Mouse (Mus musculus) spleen, adult 18-20 months (tissue): ENCODE measurements at regions not wholly inside any gene's neighbourhood (a gene's known extent, or its start where the extent isn't known, plus 50 kb on each side); places are given as distances from the start of the nearest gene placed in this dataset.

Experiments used
- DNase-seq, 2 experiments: peaks; one replicate each; pipeline ENCODE4 v3.0.0; 2022; ENCODE audit warnings: mixed read lengths in 2 of 2

DNA sequence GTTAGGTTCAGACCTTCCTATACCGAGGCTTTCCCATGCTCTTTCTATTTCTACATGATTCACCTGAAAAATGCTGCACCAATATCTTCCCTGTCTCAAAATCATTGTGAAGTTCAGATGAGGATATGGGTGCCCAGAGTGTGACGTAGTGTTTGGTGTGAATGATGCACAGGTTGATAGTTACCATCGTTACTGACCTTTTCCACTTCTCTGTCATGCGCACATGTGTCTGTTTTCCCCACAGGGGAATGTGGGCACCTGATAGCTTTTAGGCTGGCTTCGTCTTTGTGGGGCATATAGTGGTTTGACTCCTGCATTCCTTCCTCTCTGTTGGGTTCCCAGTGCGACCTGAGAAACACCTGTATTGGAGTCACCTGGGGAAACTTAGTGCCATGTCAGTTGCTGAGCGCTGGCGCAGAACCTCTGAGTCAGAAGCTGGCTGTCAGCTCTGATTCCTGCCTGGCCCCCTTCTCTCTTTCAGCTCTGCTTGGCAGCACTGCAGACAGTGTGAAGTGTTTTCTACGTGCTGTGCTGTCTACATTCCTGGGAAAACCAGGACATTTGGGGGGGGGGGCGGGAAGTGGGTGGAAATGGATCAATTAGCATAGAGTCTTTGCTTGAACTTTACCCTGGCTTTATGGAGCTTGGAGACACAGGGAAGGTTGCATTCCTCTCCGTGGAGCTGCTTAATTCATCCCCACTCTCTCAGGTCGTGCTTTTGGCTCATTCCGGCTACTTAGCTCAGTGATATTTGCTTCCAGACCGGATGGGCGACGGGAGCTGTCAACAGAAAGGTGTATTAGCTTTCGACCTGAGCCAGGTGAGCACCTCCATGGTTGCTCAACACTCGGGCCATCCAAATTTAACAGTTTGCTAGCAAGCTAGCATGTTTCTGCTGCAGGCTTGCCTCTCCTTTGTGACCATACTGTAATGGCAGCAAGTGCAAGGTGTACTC, 1281.4 kb upstream of the A1bg start:
- no peak for DNase-seq

DNA sequence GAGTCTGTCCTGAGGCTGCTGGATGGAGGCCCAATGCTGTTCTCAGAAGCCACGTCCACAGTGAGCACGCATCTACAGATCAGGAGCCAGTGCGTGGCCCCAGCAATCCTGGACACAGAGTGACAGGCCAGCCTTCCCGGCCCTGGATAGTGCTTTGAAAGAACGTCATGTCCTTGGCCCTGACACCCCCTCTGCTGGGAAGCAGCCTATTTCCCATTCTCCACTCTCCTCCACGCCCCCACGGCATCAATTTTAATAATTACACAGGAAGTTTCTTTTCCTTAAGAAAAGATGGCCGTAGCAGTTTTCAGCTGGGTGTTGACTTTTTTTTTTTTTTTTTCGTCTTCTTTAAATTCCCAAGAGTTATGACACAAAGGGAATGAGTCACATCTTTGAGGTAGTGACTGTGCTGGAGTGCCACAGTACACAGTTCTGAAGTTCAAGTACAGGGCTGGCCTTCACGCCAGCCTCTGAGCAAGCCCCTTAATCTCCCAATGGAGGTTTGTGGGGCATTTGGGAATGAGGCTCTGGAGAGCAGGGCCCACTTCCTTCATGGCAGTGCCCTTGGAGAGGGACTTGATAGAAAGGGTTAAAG, 1280.1 kb upstream of the A1bg start:
- DNase-seq, result no peak

DNA sequence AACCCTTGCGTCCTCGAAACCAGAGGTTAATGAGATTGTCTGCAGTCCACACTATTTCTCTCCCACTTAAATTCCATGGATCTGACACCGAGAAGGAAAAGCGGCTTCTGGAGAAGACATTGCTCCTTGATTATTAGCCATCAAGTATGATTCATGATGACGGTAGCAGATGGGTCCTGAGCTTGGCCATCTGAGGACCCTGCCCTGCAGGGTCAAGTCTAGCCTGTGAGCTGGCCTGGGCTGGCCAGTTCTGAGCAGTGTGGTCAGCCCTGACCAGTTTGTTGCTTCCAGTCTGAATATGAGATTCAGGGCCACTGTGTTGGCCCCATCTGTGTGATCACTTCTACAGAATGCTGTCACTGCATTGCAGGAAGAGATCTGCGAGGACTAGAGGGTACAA, 1275.9 kb upstream of the A1bg start:
- no peak for DNase-seq

DNA sequence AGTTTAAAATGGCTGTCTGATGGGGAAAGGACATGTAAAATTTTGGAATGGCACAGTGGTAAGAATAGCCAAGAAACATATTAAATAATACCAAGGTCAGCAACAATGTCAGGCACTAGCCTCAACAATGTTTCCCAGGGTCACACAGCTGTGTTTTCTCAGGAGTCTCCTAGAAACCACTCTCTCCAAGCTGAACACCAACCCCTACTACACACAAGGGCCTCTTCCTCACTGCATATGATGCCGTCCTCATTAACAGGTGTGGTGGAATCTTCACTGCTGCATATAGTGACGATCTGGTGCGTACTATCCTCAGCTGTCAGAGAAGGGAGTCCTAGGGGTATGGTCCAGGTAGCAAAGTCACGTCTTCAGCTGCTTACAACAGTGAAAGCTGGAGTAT, 1275.4 kb upstream of the A1bg start:
- DNase-seq, result no peak

DNA sequence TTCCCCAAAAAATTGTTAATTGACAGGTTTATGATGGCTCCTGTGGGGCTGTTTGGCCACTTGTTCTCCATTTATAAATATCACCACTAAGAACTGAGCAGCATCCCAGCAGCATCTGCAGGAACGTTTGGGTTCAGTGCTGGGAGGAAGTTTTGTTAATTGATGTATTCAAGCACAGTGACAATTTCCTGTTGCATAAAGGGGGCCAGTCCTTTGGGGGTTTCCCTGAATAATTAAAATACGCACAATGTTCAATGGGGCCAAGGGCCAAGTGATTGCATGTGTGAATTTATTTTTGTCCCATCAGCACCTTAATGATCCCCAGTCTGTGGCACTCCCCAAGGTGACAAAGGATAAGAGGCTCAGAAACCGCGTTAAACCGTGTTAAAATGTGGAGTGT, 1272.6 kb upstream of the A1bg start:
- DNase-seq, result no peak

DNA sequence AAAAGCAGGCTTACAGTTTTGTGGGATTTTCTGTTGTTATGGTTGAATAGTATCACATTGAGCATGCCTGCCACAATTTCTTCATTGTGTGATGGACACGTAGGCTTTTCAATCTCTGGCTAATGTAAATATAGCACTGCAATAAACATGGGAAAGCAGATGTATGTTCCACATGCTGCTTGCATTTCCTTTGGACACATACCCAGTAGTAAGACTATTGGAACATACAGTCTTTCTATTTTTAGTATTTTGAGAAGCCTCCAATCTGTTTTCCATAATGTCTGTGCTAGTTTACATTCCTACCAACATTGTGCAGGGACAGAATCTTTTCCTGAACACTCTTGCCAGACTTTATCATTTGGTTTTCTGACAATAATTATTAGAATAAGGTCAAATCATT, 1269.9 kb upstream of the A1bg start:
- no peak for DNase-seq

DNA sequence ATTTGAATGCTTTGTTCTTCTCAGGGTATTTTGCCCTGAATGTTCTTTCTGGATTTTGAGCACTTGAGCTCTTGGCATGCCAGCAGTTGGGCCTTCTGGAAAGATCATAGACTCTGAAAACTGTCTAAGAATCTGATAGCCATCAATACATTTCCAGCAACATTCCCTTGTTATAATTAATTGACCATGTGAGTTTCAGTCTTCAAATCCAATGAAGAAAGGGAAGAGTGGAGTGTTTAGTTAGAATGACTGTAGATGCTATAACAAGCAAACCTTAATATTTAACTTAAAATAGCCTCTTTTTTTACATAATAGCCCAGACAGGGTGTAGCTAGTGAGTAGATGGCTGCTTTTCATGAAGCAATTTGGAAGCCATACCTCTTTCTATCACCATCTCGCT, 1268.8 kb upstream of the A1bg start:
- DNase-seq, result no peak

DNA sequence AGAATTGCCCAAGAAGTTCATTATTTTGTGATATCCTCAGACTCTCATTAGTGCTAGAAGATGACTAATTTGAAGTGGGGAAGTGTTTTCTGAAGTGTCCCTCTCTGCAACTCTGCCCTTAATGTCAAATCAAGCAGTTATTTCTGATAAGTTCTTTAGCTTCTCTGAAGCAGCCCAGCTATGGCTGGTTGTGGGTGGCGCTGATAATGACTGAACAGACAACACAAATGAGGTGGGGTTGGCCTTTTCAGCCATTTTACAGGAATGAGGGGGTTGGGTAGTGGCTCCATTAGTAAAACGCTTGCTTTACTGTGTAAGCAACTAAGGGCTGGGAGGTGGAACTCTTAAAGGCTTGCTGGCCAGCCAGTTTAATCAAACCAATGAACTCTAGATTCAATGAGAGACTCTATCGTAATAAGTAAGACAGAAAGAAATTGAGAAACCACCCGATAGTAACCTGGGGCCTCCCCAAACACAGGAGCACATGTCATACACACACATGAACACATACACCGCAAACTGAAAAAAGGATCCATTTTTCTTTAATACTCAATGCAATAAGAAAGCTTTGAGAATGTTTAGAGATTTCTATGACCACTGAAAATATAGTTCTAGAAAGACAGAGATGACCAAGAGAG, 1268.3 kb upstream of the A1bg start:
- no peak for DNase-seq

DNA sequence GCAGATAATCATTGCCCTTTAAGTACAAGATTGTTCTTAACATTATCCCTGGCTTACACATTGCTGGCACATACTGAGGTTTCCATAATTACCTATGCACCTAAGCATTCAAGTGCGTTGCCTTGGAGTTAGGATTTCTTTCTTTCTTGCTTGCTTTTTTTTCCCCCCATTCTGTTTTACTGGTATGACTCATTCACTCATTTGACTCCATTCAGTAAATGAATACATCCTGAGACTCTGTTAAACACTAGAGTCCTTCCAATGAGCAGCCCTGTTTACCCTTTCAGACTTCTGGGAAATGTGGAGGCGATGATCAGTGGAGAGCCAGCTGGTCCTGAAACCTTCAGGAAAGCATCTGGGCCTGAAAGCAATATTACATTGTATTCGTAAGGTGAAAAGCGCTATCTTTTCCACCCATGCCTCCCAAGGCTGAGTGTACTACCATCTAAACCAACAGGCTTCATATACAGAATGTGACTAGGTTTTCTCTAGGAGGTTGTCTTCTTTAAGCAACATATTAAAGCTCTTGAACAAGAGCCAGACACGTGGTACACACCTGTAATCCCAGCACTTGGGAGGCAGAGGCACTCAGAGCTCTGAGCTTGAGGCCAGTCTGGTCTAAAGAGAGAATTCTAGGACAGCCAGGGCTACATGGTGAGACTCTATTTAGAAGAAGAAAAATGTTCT, 1267.6 kb upstream of the A1bg start:
- DNase-seq, result no peak

DNA sequence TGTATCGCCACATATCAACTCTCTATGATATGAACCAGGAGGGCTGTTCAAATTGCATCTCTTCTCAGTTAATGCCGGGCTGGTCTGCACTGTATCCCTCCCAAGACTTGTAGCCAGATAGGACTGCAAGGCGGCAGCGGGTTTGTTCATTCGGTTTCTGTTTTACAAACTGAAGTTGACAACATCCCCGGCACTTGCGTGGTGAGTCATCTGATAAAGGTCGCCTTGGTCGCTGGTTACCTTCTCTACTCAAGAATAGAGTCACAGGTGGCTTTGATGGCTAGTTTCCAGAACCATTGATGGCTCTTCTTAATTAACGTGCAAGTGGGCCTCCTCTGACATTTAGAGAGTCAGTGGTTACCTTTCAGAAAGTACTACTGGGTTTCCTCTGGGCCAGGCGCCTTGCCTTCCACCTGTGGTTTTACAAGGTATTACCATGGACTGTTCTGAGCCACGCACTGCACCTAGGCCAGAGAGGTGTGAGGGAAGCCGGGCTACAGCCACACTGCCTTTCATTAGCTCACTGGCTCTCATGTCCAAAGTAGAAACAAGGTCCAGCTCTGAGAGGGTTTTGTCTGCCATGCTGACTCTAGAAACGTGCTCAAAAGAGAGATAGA, 1266.9 kb upstream of the A1bg start:
- DNase-seq, result no peak

DNA sequence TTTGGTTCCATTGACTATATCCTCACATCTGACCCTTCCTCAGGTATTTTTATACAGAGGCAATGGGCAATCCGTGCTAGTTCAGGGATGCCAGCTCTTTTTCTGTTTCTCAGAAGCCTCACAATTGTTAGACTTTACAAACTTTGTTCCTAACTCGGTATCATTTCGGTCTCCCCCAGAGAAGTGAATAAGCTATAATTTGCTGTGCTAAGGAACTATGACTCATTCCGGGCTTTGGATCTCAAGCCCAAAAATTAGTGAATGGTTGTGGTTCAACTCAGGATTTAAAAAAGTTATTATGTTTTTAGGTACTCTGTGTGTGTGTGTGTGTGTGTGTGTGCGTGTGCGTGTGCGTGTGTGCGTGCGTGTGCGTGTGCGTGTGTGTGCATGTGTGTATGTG, 1263.7 kb upstream of the A1bg start:
- DNase-seq, result no peak

DNA sequence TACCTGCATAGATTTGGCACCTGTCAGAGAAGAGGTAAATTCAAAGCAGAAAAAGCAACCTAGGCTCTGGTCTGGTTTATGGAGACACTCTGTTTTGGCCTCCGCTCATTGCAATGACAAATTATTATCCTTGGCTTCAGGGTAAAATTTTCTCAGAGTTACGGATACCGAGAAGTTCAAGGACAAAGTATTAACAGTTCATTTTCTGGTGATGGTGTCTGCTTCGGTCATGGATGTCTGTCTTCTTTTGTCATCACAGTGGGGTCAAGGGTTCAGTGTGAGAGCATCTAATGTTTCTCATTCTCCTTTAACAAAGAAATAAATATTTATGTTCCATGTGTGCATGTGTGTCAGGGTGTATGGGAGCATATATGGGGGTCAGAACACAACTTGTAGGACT, 1261.0 kb upstream of the A1bg start:
- no peak for DNase-seq

DNA sequence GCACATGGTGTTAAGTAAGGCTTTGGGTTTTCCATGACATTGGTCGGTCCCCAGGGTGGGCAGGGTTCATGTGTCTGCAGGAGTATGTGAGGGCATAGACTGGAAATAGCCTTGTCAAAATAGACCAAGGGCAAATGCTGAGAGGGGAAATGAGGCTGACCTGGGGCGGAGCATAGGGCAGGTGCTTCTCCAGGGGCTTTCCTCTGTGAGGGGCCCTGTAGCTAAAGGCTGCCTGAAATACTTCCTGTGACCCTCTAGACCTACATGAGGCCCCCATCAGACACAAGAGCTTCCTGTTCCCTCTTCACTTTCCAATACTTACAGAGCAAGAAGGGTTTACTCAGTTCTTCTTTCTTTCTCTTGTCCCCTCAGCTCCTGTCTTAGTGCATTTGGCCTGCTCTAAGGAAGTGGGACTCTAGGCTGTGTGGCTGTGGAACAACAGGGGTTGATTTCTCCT, 1258.7 kb upstream of the A1bg start:
- DNase-seq, result peak; percentile 57 to 70

DNA sequence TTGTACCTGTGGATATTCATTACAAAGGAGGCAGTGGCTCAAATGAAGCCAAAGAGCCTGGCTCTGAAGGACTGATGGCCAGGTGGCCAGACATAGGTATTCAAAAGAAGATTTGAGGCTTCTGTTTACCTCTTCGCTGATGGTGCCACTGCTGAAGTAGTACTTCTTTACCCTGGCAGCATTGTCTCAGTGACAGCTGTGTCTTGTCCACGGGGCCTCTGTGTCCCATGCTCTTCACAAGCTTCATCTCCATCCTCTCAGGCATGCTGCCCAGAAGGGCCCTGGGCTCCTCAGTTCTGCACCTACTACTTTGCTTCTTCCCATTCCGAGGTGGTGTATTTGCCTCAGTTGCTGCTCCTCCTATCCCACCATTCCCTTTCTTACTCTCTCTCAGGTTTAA, 1257.9 kb upstream of the A1bg start:
- DNase-seq, result no peak

DNA sequence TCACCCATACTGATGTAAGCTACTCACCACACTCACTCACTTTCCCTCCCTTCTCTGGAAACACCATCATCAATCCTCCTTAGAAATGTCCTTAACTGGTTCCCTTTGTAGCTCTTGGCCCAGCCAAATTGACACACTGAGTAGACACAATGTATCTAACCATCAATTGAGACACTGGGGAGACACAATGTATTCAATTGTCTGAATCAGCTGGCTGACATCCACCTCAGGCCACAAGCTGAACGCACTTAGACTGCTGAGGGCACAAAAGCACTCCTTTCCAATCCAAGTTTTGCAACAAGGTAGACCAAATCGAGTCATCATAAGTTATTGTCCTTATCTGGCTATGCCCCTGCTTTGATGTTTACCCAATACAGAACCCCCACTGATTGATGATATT, 1257.0 kb upstream of the A1bg start:
- no peak for DNase-seq

DNA sequence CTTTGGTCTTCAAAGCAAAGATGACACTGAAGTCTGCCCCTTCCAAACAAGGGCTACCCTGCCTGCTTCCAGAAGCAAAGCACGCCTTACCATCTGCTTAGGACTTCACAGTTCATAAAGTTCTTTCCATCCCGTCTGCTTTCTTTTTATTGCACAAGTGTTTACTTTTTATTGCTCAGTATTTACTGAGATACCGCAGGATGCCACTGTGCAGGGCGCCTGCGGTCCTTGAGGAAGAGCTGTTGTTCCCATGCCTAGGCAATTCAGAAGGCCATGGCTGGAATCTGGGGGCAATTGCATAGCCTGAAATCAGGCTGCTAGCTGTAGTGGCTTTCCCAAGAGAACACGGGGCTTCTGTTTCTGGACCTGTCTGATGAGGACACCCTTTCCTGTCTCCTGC, 1255.8 kb upstream of the A1bg start:
- DNase-seq, result no peak

DNA sequence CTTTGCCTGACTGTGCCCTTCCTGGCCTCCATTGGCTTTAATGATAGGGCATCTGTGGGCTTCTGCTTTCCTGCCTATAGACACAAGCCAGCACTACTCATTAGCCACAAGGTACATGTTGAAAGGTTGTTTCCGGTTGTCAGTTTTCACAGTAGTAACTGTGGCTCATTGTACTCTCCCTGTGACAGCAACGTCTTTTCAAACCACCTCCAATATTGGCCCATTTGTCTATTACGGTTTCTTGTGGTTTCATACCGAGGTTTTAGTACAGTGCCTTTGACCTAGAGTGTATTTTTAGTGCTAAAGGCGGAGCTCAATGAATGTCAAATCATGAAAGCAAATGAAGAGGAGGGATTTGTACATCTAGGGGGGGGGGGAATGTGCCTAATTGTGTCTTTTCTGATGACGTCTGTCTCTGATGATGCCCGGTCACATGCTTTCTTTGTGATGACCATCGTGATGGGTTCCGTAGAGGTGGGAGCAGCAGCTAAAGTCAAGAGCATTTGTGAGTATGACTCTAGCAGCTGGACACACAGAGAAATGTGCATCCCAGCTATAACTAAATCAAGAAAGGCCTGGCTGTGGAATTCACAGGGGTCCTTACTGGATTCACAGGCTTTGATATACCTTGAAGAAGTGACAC, 1255.1 kb upstream of the A1bg start:
- no peak for DNase-seq

DNA sequence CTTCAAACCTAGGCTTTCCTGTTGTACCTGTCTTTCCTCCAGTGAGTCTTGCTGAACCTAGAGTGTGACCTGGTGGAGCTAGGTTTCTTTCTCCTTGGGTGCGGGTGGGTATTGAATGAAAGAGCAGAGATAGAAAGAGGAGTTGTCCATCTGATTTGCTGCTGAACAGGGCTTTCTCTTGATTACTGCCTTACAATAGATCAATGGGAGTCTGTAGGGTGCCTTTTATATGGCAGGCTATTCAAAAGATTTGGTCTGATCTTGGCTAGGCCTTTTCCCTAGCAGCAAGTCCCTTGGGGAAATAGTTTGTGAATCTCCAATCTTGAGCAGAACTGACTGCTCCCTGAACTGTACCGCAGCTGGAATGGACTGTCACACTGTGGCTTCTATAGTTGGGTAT, 1253.3 kb upstream of the A1bg start:
- no peak for DNase-seq

DNA sequence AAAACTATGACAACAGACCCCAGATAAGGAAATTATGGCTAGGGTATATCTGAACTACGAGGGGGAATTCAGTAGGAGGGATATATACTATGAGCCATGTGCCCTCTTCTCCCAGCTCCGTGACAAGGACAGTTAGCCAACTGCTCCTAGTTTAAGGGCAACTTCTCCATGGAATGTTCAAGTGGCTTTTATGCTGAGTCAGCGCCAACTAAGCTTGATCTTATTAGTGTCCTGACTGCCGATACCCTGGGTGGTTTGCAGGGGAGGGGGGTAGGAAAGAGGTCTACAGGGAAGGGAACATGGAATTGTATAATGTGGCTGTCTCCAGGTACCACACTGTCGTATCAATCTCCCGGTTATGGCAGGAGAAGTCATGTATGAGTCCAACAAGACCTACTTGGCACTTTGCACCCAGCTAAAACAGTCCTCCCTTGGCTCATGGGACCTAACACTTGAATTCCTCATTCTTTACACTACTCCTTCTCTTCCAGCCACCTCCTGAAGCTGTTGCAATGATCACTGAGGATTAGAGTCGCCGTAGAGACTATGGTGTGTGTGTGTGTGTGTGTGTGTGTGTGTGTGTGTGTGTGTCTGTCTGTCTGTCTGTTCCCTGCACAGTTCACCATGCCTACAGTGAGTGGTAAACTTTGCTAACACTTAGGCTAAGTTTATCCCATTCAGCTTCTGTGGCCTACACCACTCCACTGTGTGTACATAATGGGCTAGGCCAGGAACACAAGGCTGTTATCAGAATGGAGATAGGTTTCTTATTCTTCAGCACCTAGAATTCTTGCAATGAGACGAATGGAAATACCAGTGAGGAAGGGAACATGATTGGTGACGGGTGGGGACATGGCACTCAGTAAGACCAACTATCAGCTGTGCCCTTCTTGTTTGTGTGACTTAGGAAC, 1251.1 kb upstream of the A1bg start:
- no peak for DNase-seq

DNA sequence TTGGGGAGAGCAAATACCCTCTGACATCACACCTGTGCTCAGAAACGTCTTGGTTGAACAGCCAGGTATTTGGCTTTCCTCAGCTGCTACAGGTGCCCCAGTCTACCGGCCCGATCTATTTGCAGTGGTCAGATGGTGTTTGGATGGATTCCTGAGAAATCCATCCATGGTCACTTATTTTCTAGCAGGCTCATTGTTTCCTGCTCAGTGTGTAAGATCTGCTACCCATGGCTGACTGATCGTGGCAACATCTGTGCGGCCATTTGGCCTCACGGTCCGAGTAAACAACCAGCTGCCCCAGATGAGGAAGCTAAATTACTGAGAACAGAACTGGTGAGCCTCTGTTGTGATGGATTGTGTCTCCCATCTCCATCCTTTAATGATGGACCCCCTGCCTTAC, 1248.8 kb upstream of the A1bg start:
- DNase-seq, result no peak

DNA sequence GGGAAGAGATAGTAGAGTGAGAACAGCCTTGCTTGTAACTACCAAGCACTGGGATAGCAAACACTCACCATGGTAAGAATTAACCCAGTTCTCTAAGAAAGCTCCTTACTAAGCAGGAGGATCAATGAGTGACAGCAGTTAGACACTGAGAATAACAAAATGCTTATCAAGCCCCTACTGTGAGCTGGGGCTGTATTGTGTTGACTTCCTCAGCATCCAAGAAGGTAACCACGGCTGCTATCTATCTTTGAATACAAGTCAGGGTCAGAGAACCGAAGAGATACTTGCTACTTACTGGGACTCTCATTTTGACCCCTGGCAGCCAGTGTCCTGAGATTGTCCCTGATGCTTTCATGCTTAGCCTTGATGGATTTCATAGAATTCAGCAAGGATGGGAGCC, 1248.4 kb upstream of the A1bg start:
- no peak for DNase-seq
